Mouse (Mus musculus) limb, embryonic 15.5 days (tissue): ENCODE data around the gene Vangl1. TPM values are rescaled to one million over a fixed set of nuclear protein-coding genes. Genes with fewer than 3 reads are reported as not detected.
A peak's percentile ranks its signal among the peaks of the same experiment; 100 is the strongest.
"Not testable (repeated sequence)": the region's sequence is repeated elsewhere in the genome, so short reads cannot be mapped to it uniquely, and the experiment has no call there.

Source experiments
- ATAC-seq: fragments of 200-750 bp; cut with Nextera tagmentation; 2 replicates; pipeline ENCODE4 v1.8.0; 2017; ENCODE audit warnings: low read depth, moderate TSS enrichment; ENCODE audit not compliant: insufficient number of reproducible peaks, low FRiP score, low TSS enrichment
- H3K27ac ChIP-seq: fragments of 300-500 bp; sonication (generic); 2 replicates; pipeline ENCODE4 v1.5.1; 2015; ENCODE audit warnings: moderate library complexity, mild to moderate bottlenecking, inconsistent platforms
- H3K27me3 ChIP-seq: fragments of 300-500 bp; sonication (generic); 2 replicates; pipeline ENCODE4 v1.6.1; 2015; ENCODE audit warnings: inconsistent platforms
- H3K36me3 ChIP-seq: fragments of 300-500 bp; sonication (generic); 2 replicates; pipeline ENCODE4 v1.6.1; 2015; ENCODE audit warnings: inconsistent platforms
- H3K4me1 ChIP-seq: fragments of 300-500 bp; sonication (generic); 2 replicates; pipeline ENCODE4 v1.6.1; 2015; ENCODE audit warnings: inconsistent platforms
- H3K4me2 ChIP-seq: fragments of 300-500 bp; sonication (generic); 2 replicates; pipeline ENCODE4 v1.6.1; 2015; ENCODE audit warnings: mild to moderate bottlenecking, inconsistent platforms
- H3K4me3 ChIP-seq: fragments of 300-500 bp; sonication (generic); 2 replicates; pipeline ENCODE4 v1.5.1; 2015; ENCODE audit warnings: mild to moderate bottlenecking, inconsistent platforms
- H3K9ac ChIP-seq: fragments of 300-500 bp; sonication (generic); 2 replicates; pipeline ENCODE4 v1.6.1; 2015; ENCODE audit warnings: inconsistent platforms
- H3K9me3 ChIP-seq: fragments of 300-500 bp; sonication (generic); 2 replicates; pipeline ENCODE4 v1.6.1; 2016; ENCODE audit warnings: inconsistent platforms
- WGBS: fragments of 180-500 bp; shearing (Covaris S2); methylation state at CpG from one replicate; pipeline ENCODE4 v1.1.7; 2015; 5-methylcytosine and 5-hydroxymethylcytosine counted together
- polyA plus RNA-seq: library from polyadenylated mRNA; unstranded; fragments of >200 nt; fragmentation: Nextera tagmentation; extraction: Ambion mirVana; gene quantifications from 2 replicates; pipeline ENCODE4 v1.2.1, GENCODE M21; 2015

Vangl1 gene
- polyA plus RNA-seq, 1 experiment from 2014 or later: 22.8 TPM

DNA sequence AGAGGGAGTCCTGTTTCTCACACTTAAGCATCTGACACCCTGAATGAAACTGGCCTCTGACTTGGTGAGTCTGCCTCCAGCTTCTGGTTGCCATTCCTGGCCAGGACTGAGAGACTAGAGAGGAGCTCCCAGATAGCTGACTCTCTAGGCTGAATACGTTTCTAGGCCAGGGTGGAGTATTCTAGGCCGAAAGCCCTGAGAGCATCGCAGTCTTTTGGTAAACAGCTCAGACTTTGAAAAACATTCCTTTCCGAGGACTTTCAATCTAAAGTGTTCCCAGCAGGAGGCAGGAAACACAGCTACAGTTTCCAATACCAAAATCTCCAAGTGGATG lies 38.2 kb downstream of the Vangl1 start:
- Histone ChIP-seq H3K4me1 (peaks cover 46% of the 10 kb centered on the region), H3K9me3 (no peaks in the 10 kb centered on the region), H3K27ac (no peak overlapping the region), H3K27me3 (no peaks in the 10 kb centered on the region), H3K36me3 (peaks cover 29% of the 10 kb centered on the region), H3K4me2 (no peak overlapping the region), H3K9ac (no peak overlapping the region), H3K4me3 (no peak overlapping the region)
- 64% methylated on average over 4 of the region's 4 CpGs for WGBS
- ATAC-seq: no peak

DNA sequence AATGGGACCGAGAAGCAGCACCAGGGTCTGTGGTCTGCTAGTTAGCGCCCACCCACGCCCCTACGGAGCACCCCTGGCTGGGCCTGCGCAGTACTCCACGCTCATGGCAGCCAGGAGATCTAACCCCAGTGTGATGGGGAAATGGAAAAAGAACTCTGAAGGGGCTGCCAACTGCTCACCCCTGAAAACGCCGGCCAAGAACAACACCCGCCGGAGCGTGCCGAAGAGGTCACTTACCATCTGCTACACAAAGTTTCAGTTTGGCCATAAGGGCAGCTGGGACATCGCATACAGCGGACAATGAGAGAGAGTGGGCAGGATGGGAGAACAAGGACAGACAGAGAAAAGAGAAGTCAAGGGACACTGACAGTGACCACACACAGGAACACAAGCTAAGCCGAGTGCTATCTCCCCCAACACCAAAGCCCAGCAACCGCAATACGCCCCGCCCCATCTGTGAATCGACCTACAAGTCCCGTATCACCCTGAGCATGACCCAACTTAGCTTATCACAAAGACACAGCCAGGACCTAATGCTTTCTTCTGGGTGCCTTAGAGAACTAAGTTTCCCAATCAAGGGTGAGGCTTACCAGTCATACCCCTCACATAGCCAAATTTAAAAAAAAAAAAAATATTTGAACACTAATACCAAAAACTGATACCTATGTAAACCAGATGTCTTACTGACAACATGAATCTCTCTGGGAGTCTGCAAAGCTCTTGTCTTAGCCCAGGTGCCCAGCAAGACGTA lies 38.8 kb downstream of the Vangl1 start:
- Histone ChIP-seq H3K36me3 (peaks cover 34% of the 10 kb centered on the region), H3K4me1 (peaks cover 42% of the 10 kb centered on the region), H3K27me3 (no peaks in the 10 kb centered on the region), H3K9ac (no peak overlapping the region), H3K27ac (no peak overlapping the region), H3K4me2 (no peak overlapping the region), H3K4me3 (no peak overlapping the region), H3K9me3 (no peaks in the 10 kb centered on the region)
- WGBS: 81% methylated on average over 21 of the region's 21 CpGs
- no peak for ATAC-seq

DNA sequence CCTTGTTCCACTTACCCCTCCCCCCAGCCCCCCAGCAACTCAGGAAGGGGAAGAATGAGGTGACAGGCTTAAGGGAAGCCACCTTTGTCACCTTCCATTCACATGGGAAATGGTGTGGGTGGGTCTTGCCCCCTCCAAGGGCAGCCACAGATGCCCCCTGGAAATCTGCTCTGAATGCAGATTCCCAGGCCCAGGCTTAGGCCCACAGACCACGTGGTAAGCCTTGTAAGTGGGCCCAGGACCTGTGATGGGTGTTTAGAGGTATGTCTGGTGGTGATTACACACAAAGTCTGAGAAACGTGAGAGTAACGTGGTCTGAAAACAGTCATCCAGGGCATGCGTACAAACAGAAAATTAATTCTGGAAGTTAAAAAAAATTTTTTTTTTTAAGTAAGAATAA lies 39.6 kb downstream of the Vangl1 start:
- no peak for ATAC-seq
- Histone ChIP-seq H3K4me2 (no peak overlapping the region), H3K9ac (no peak overlapping the region), H3K27me3 (no peaks in the 10 kb centered on the region), H3K4me3 (no peak overlapping the region), H3K9me3 (no peaks in the 10 kb centered on the region), H3K36me3 (peaks cover 36% of the 10 kb centered on the region), H3K27ac (no peak overlapping the region), H3K4me1 (peaks cover 37% of the 10 kb centered on the region)
- 64% methylated on average over 4 of the region's 4 CpGs for WGBS

DNA sequence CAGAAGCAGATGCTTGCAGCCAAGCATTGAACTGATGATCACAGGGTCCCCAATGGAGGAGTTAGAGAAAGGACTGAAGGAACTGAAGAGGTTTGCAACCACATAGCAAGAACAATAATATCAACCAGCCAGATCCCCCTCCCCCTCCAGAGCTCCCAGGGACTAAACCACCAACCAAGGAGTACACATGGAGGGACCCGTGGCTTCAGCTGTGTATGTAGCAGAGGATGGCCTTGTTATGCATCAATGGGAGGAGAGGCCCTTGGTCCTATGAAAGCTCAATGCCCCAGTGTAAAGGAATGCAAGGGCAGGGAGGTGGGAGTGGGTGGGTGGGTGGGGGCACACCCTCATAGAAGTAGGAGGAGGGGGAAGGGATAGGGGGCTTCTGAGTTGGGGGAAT lies 40.6 kb downstream of the Vangl1 start:
- H3K27ac ChIP-seq, H3K9ac ChIP-seq, H3K9me3 ChIP-seq, H3K27me3 ChIP-seq, H3K4me2 ChIP-seq, ATAC-seq, H3K4me3 ChIP-seq: not testable (repeated sequence)
- 78% methylated on average over 1 of the region's 1 CpGs for WGBS
- Histone ChIP-seq H3K4me1 (peaks cover 34% of the 10 kb centered on the region), H3K36me3 (peaks cover 38% of the 10 kb centered on the region)

DNA sequence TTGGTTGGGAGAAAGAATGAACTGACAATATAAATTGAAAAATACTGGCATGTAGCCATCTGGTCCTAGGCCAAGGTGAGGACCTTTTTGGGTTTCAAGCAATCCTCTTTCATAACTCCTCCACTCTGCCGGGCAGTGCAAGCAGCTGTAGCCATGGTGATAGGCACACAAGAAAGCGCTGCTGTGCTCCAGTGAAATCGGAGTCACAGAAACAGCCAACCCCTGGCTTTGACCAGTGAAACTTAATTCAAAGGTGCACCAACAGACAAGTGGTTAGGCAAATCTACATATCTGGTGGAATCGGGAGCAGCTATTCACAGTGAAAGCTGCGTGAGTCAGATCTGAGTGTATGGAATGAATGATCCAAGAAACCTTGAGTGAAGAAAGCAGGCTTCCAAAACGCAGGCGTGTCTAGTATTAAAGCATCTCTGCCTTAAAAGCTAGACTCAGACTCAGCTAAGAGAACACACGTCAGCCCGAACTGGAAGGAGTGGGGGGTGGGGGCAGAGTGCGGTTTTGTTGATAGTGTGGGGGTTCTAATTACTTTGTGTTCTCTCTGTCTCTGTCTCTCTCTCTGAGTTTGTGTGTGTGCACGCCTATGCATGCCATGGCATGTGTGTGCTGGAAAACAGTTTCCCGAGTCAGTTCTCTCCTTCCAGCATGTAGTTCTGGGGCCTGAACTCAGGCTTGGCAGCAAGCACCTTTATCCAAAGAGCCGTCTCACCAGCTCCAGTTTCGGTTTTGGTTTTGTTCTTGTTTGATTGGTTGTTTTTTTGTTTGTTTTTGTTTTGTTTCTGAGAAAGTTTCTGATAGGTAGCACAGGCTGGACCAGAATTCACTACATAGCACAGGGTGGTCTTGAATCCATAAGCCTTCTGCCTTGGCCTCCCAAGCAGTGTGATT lies 44.8 kb downstream of the Vangl1 start:
- ATAC-seq: no peak
- H3K4me3 ChIP-seq: no peak overlapping the region
- H3K9ac ChIP-seq: no peak overlapping the region
- WGBS: 66% methylated on average over 14 of the region's 14 CpGs
- peak overlapping the region; percentile 28; the same call in 1 of the 2 replicates for H3K27ac ChIP-seq
- no peaks in the 10 kb centered on the region for H3K9me3 ChIP-seq
- H3K4me2 ChIP-seq: no peak overlapping the region
- H3K4me1 ChIP-seq: peaks cover 10% of the 10 kb centered on the region; the same call in 1 of the 2 replicates
- H3K27me3 ChIP-seq: no peaks in the 10 kb centered on the region
- H3K36me3 ChIP-seq: peaks cover 45% of the 10 kb centered on the region

DNA sequence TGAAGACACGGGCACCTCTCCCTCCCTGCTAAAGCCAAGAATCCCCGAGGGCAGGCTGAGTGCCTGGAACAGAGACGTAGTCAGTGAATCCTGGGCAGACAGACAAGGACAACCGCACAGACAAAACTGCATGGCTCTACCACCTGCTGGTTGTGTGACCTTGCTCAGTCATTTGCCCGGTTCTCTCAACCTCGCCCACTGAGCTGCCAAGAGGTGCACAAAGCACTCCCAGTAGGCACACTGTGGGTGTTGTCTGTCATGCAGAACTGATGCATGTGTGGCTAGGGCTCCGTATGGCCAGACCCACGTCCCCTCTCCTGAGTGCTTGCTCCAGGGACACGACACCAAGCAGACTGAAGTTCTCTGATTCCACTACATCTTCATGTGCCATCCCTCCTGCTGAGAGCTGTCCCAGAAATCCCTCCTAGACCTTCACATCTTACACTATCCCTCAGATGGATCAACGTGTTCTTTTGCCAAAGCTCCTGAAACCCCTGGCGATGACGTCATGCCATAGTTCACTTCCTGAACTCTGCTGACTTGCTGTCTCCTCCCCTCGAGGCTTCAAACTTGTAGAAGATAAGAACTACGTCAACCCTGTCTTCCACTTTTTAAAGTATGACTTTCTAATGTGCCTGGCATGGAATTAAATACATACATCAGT lies 45.6 kb downstream of the Vangl1 start:
- Histone ChIP-seq H3K27me3 (no peaks in the 10 kb centered on the region), H3K4me2 (no peak overlapping the region), H3K4me1 (peaks cover 10% of the 10 kb centered on the region; the same call in 1 of the 2 replicates), H3K36me3 (peaks cover 45% of the 10 kb centered on the region), H3K27ac (no peak overlapping the region), H3K9me3 (no peaks in the 10 kb centered on the region), H3K9ac (no peak overlapping the region), H3K4me3 (no peak overlapping the region)
- 79% methylated on average over 14 of the region's 14 CpGs for WGBS
- no peak for ATAC-seq

DNA sequence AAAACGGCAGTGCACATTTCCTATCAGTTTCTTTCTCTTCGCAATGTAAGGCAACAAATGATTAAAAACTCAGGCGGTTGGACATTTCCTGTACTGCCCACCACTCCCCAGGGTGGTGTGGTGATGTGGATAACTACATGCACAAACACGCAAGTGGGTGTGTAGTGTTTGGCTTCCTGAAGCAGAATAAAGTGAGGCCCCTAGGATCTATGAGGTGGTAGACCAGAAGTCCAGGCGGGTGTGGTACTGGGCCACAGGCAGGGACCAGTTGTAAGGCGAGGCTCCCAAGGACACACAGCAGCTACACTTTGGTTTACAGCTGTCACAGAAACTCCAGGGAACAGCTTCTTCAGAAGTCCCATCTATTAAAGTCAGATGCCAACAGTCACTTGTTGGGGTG lies 46.8 kb downstream of the Vangl1 start:
- Histone ChIP-seq H3K27me3 (no peaks in the 10 kb centered on the region), H3K4me2 (no peak overlapping the region), H3K27ac (no peak overlapping the region), H3K4me1 (peaks cover 12% of the 10 kb centered on the region), H3K36me3 (peaks cover 33% of the 10 kb centered on the region), H3K9me3 (no peaks in the 10 kb centered on the region), H3K9ac (no peak overlapping the region), H3K4me3 (no peak overlapping the region)
- ATAC-seq: no peak
- WGBS: 85% methylated on average over 6 of the region's 6 CpGs

DNA sequence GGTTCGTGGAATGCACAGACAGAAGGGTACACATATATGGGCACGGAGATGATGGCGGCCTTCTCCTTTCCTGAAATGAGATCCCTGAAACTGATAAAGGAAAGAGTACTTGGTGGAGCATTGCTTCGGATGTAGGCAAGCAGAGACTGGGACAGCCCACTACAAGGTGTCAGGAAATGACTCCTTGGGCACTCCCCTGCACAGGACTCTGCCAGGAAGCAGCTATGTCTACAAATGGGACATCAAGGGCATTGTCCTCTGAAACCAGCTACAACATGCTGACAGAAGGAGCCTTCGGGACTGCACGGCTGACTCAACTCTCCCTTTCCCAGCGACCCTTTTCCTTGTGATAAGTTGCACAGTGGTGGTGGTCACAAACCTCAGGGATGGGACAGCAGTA lies 47.8 kb downstream of the Vangl1 start:
- peaks cover 30% of the 10 kb centered on the region for H3K36me3 ChIP-seq
- WGBS: 84% methylated on average over 7 of the region's 7 CpGs

DNA sequence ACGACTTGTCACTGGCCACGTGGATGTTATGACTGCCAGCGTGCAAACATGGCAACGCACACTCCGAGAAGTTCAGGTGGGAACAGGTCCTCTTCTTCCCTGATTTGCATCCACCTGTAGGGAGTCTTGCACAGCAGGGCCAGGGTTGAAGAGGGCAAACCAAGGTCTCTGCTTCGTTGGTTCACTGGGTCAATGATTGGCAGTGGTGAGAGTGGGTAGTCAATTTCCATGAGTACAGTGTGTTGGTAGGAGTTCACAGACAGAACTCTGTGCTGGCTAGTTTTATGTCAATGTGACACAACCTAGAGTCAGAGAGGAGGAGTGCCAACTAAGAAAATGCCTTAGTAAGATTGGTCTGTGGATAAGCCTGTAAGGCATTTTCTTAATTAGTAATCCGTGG lies 50.4 kb downstream of the Vangl1 start:
- no peaks in the 10 kb centered on the region for H3K9me3 ChIP-seq
- no peak overlapping the region for H3K4me3 ChIP-seq
- no peak overlapping the region for H3K27ac ChIP-seq
- no peak overlapping the region for H3K9ac ChIP-seq
- ATAC-seq: no peak
- peaks cover 14% of the 10 kb centered on the region for H3K4me1 ChIP-seq
- H3K4me2 ChIP-seq: no peak overlapping the region
- peaks cover 19% of the 10 kb centered on the region for H3K36me3 ChIP-seq
- 84% methylated on average over 7 of the region's 7 CpGs for WGBS
- H3K27me3 ChIP-seq: no peaks in the 10 kb centered on the region

More for the DNA sequence above, 47.8 kb downstream of the Vangl1 start:
- Histone ChIP-seq H3K27ac (no peak overlapping the region), H3K9me3 (no peaks in the 10 kb centered on the region), H3K27me3 (no peaks in the 10 kb centered on the region), H3K4me3 (no peak overlapping the region), H3K4me1 (peaks cover 15% of the 10 kb centered on the region), H3K9ac (no peak overlapping the region), H3K4me2 (no peak overlapping the region)
- no peak for ATAC-seq

DNA sequence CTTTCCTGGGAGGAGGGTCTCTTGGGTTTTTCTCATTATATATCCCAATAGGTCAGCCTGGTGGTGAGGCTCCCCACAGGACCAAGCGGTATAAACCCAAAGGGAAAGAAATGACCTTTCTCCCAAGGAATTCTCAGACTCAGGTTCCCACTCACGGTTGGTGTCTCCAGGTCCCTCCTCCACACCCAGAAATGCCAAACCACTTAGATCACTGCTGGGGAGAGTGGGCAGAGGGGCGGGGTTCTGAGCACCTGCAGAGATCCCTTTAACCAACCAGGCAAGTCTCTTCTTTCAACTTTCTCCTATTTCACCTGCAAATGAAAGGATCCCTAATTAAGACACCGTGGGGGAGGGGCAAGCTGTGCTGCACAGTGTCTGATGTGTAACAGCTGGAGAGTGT lies 51.6 kb downstream of the Vangl1 start:
- H3K27ac ChIP-seq: peak overlapping the region; percentile 8; the same call in 1 of the 2 replicates
- H3K9me3 ChIP-seq: no peaks in the 10 kb centered on the region
- peaks cover 10% of the 10 kb centered on the region for H3K4me1 ChIP-seq
- H3K4me2 ChIP-seq: 0 out of 2 replicates have a peak overlapping the region, but pooled peaks have one; percentile 2
- no peaks in the 10 kb centered on the region for H3K27me3 ChIP-seq
- peaks cover 12% of the 10 kb centered on the region for H3K36me3 ChIP-seq
- no peak for ATAC-seq
- no peak overlapping the region for H3K4me3 ChIP-seq
- 22% methylated on average over 4 of the region's 4 CpGs for WGBS
- H3K9ac ChIP-seq: no peak overlapping the region

DNA sequence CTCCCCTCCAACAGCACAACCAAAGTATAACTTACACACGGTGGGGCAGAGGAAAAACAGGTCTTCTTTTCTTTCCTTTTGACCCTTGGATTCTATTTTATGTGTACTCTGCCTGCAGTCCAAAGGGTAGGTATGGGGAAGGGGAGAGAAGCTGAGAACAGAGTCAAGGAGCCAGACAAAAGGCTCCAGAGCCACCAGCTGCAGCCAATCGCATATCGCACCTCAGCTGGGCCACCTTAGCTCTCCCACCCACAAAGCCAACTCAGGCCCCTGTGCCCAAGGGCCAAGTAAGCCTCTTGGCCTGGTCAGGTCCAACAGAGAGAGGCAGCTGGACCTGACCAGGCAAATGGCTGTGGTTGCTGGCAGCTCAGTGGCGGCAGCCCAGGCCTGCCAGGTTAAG lies 52.0 kb downstream of the Vangl1 start:
- 45% methylated on average over 4 of the region's 4 CpGs for WGBS
- no peak for ATAC-seq

More for the DNA sequence above, 52.0 kb downstream of the Vangl1 start:
- Histone ChIP-seq H3K4me2 (0 out of 2 replicates have a peak overlapping the region, but pooled peaks have one; percentile 2), H3K4me1 (peaks cover 10% of the 10 kb centered on the region), H3K27ac (peak overlapping the region; percentile 8; the same call in 1 of the 2 replicates), H3K4me3 (no peak overlapping the region), H3K9me3 (no peaks in the 10 kb centered on the region), H3K36me3 (peaks cover 8% of the 10 kb centered on the region), H3K9ac (no peak overlapping the region), H3K27me3 (no peaks in the 10 kb centered on the region)
